Mouse (Mus musculus) cerebellum, postnatal 4 days (tissue): ENCODE data around the gene Ppp1r12c.
"Not testable (repeated sequence)": the region's sequence is repeated elsewhere in the genome, so short reads cannot be mapped to it uniquely, and the experiment has no call there.

Source experiments
- DNase-seq, 2 experiments: peaks; one replicate each; pipeline ENCODE4 v3.0.0; 2022; ENCODE audit warnings: low spot score in 2 of 2, mixed read lengths in 1 of 2

Ppp1r12c gene

DNA sequence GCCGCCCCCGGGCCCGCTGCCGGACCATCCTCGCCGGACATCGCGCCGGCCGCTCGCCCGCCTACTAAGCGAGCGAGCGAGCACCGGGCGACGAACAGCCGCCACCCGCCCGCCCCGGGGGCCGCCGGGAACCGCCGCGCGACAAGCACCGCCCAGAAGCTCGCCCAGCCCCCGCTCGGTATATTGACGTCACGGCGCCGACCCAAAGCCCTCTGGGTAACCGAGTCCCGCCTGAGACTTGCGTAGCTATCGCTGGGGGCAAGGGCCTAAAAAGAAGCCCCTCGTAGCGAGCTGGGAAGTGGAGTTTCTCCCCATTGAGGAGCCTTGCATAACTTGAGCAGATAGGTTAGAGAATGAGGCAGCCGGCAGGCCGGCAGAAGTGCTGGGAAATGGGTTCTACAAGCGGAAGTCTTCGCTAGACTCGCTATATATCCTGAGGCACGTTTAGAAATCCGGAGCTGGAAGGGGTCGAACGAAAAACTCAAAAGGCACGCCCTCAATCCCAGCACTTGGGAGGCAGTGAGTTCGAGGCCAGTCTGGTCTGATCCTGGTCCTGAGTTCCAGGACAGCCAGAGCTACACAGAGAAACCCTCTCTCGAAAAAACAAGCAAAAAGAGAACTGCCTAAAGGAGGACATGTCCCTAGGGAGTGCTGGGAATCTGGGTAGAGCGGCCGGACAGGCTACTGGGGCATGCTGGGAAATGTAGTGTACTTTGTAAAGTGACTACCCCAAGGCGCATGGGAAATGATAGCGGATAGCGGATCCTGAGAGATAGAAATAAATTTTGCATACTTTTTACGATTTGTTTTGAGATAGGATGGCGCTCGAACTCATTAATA, at the start of gene Ppp1r12c:
Gene Ppp1r12c (minus strand): TSS at position 123 of the 840 bp plus-strand sequence.
- peak; percentile 85 to 94 for DNase-seq

- peak; percentile 34 to 65 for DNase-seq
Observed at GRCm38 (mm10) chr7:4547221-4547641, 45.8 kb upstream of the Ppp1r12c start, which contains the start of gene Syt5. Syt5 (minus strand) TSS chr7:4547541.

GRCm38 (mm10) chr7:4546591-4547131, 45.2 kb upstream of the Ppp1r12c start:
- peak; percentile 82 to 92 for DNase-seq

DNA sequence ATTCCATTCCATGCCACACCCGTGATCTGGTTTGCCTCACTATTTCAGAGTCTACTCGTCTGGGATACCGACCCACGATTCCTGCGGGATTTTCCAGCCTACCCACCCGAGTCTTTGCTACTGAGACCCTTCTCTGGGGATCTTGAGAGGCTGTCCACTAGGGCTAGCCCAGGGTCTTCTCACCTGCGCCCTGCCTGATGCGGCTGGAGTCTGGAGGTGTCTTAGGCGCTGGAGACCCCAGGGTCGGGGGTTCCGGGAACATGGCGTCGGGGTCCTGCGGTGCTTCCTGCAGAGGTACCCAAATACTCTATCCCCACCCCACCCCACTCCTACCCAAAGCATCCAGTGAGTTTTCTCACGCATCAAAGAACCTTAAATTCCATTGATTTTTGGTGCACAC, 44.6 kb upstream of the Ppp1r12c start:
- no peak for DNase-seq

DNA sequence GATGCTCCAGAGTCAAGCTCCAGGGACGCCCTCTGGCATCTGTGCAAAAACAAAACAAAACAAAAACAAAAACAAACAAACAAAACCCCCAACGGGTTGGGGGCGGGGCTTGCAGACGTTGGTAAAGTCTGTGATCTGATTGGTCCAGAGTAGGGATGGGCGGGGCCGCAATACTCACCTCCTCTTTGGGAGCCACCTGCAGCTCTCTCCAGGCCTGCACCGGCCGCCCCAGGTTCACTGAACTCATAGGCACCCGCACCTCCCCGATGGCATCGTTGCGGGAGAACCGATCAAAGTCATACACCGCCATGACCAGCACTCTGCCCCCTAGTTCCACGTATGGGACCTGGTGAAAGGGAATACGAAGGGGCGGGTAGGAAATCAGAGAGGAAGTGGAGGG, 40.5 kb upstream of the Ppp1r12c start:
- DNase-seq, result no peak

- DNase-seq, result no peak
Observed at GRCm38 (mm10) chr7:4541344-4541743, 39.9 kb upstream of the Ppp1r12c start.

GRCm38 (mm10) chr7:4539019-4539418, 37.5 kb upstream of the Ppp1r12c start:
- DNase-seq, result no peak

DNA sequence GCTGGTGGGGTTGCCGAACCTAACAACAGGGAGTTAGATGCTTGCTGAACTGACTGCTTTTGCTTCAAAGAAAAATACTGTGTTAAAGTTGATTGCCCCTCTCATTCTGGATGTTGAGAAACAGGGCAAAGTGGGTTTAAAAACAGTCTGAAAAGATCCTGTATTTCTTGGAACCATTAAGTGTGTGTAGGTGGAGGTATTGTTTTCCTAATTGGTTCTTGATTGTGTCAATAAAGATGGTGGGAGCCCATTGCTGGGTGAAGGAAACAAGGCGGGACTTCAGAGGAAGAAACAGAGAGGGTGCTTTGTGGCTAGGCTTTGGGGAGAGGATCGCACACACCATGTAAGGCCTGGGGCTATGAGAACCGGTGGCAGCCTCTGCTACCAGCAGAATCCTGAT, 35.7 kb upstream of the Ppp1r12c start:
- DNase-seq, result no peak

DNA sequence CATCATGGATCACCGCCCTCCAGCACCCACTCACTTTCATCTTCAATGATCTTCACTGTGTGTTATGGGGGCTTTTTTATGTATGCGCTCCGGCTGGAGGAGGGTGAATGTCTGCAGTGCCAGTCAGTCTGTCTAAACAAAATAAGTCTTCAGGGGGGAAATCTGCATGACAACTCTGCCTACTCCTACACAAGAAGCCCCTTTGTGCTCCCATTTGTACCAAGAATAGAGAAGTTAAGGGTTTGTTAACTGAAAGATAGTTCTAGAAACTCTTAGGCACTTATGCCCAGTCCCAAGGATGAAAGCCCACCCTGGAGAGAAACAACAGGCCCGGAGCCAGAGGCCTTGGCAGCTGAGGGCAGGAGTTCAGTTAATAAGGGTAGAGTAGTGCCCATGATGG, 34.9 kb upstream of the Ppp1r12c start:
- DNase-seq, result no peak

DNA sequence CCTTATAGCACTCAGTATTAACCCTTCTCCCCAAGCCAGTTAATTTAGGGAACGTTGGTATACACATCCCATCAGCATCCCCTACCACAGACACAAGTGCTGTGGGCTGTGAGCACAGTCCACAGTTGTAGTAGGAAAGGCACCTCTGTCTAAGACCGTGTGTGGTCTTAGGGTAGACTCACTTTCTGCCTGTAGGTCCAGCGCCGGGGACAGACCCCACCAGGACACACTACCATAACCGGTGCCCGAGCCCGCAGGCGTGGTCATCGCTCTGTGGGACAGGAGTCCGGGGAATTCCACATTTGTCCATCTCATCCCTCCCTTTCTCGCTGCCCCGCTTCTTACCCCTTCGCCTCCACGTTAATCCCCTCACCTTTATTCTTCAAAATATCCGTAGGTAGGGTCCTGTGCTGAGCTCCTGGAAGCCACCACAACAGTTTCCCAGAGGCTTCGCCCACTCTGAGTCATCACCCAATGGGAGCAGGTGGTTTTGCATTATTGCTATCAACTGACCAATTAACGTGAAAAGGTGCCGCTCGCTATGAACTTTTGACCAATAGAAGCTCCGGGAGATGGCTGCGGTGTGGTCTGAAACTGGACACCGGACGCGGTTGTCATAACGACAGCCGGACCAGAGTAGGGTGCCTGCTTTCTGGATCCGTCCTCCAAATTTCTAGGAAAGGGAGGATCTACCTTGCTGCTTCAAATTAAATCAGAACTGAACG, 30.7 kb upstream of the Ppp1r12c start, which contains the start of gene Dnaaf3:
Gene Dnaaf3 (minus strand): TSS at position 449 of the 725 bp plus-strand sequence.
- peak in 1 of 2 experiments; percentile 39 for DNase-seq

- DNase-seq, result not testable (repeated sequence)
Observed at GRCm38 (mm10) chr7:4530166-4530565, 28.7 kb upstream of the Ppp1r12c start.

DNA sequence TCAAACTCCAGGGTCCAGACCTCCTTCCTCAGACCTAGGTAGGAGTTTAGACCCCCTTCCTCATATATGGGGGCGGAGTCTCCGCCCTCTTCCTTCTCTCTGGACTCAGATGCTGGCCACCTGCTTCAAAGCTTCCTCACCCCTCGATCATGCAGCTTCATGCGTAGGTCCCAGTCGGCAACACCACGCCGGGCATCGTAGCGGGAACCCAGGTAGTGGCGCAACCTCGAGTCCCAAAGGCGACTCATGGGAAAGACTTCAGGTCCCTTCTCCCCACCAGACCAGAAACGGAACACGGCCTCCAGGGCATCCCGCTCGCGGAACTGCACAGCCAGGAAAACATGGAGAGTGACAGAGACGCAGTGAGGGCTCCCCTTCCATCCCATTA, 25.8 kb upstream of the Ppp1r12c start:
- no peak for DNase-seq

DNA sequence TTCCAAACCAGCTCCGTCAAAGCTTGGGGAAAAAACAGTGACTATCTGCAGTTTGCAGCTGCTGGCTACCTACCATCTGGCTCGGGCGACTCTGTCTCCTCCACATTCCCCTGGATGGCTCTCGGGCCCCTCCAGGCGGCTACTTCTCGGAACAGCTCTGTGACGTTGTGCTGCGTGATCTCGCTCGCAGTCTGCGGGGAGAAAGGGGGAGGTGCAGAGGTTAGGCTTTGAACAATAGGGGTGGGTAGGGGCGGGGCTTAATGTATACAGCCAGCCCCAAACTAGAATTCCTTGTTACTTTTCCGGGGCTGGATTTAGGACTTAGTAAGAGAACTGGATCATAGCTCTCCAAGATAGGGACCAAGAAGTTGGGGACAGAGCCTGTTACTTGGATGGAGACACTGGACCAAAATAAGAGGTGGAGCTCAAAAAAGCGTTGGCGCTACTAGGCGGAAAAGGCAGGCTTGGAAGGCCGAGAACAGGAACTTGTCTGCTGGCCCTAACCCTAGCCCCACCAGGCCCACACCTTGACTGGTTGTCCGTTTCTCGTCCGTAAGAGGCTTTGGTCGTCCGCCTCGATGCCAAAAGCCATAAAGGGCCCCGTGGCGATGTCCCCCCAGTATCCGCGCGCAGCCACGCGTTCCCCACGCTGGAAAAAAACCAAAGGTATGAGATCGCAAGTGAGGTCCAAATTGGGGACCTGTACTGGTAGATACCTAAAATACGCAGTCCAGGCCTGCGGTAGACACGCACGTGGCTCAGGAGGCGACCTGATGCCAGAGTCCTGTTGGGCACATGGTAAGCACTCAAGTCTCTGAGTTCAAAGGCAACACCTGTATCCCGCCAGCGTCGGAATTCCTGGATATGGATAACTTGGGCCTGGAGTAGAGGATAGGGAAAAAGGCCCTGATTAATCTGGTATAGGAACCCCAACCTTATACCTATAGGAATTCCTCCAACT, 25.1 kb upstream of the Ppp1r12c start:
- peak; percentile 62 to 70 for DNase-seq

GRCm38 (mm10) chr7:4524212-4524922, 22.9 kb upstream of the Ppp1r12c start, which contains the start of gene Tnni3:
Tnni3 (minus strand) TSS chr7:4524229.
- DNase-seq, result peak in 1 of 2 experiments; percentile 43

DNA sequence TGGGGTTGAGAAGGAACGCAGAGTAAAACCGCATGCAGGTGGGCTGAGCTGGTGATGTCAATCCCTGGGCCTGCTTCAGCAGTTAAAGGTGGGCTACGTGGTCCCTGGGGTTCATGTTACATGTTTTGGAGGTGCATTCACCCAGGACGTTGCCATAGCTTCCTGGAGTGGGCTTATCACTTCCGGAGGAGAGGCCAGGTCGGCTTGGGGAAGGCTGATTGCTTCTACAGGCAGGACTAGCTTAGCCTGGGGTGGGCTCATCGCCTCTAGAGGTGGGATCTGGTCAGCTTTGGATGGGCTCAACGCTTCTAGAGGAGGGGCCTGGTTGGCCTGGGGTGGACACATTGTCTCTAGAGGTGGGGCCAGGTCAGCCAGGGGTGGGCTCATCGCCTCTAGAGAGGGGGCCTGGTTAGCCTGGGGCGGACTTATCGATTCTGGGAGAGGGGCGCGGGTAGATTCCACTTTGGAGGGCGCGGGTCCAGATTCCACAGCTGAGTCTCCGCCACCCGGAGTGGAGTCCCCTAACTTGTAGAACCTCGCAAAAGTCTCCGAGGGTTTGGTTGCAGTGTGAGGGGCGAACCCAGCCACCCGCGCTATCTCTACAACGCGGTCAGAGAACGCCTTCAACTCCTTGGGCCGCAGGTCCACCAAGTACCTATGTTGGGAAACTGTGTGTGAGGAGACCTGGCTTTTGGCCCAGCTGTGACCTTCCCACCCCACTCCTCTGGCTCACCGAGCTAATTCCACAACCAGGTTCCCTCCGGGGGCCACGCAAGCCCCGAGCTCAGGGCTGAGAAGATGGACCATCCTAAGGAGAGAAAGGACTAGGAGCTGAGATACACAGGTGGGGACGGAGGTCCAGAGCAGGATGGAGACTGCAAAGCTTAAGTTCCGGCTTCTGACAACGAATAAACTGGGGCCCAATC, 22.0 kb upstream of the Ppp1r12c start:
- DNase-seq, result no peak

DNA sequence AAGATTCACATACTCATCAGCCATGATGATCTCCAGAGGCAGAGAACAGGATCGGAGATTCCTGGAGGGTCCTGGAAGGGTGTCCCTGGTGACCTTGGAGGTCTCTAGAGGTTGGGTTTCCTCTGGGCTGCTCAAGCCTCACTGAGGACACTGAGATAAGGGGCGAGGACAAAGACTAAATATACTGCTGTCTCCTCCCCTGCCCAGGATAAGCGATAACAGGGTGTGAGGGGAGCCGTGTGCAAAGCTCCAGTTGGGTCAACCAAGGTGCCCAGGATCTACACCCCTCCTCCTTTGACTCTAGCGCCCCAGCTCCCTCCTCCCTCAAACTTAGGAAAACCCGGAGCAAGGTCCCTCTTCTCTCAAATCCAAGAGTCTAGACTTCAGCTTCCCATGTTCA, 20.8 kb upstream of the Ppp1r12c start:
- no peak for DNase-seq

DNA sequence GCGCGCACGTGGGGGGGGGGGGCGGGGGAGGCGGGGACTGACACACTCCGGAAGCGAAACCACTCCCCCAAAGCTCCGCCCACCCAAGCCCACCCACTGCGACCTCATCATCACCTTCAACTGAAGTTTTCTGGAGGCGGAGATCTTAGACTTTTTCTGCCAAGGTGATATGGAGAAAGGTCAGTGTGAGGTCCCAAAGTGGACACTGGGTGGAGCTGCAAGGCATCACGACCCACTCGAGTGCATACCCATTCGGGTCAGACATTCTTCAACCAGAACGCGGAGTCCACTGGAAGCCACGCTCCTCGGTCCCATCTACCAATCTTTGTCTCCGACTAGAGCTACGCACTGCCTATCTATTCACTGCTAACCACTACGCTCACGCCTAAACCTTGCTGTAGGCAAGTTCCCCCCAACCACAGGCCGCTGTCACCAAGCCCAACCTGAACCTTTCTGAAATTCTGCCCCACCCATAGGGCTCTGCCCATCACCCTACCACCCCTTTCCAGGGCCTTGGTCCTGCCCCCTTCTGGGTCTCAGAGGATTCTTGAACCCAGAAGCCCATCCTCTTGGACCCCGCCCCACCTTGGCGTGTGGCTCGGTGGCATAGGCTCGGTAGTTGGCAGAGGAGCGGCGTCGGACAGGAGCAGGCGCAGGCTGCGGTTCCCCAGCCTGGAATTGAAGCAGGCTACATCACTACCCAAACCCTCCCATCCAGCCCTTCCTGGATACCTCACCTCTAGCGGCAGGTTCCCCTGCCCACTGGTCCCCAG, 19.9 kb upstream of the Ppp1r12c start:
- no peak for DNase-seq

GRCm38 (mm10) chr7:4518487-4518886, 17.0 kb upstream of the Ppp1r12c start:
- no peak for DNase-seq
